Mouse (Mus musculus) cerebellum, adult (tissue): ENCODE measurements around the gene Znrf2.
"Not testable (repeated sequence)": the region's sequence is repeated elsewhere in the genome, so short reads cannot be mapped to it uniquely, and the experiment has no call there.

Experiments
- ATAC-seq: cut with Nextera tagmentation; 2 replicates; pipeline ENCODE4 v1.9.2; 2017; ENCODE audit warnings: mild to moderate bottlenecking, moderate library complexity, mixed read lengths; ENCODE audit not compliant: insufficient number of reproducible peaks, low FRiP score, low TSS enrichment

Znrf2 gene

GRCm38 (mm10) chr6:54805779-54806178 is 10.9 kb upstream of the Znrf2 start:
- no peak for ATAC-seq

DNA sequence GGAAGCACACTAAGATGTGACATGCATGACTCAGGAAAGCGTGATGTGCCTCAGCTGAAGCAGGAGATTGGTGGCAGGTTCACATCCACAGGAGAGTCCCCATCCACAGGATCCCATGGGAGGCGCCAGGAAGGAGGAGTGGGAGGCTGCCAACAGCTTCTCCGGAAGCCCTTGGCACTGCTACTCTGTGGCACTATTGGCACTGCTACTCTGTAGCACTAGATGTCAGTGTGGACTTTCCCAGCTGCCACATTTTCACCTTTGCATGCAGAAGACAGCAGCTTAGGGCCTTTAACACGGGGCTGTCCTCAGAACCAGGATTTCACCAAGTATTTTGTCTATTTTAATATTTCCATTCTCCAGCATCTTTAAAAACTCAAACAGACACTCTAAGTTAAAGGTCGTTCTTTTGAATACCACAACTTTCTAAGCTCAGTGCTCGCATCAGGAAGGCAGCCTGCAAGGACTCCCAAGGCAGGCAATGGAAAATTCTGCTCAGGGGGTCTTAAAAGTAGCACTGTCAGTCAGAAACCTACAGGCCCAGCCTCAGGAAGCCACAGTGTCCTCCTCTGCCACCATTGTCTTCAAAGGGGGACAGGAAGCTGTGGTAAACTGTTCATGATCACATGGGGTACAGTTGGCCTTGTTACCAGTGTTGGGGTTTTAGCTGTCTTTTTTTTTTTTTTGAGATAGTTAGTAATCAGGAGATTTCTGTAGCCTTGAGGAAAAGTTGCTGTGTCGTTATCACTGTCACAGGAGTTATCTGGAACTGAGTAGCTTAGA is 7.0 kb upstream of the Znrf2 start:
- ATAC-seq: peak; percentile 83; the same call in 1 of the 2 replicates

GRCm38 (mm10) chr6:54810314-54810646 is 6.4 kb upstream of the Znrf2 start:
- no peak for ATAC-seq

DNA sequence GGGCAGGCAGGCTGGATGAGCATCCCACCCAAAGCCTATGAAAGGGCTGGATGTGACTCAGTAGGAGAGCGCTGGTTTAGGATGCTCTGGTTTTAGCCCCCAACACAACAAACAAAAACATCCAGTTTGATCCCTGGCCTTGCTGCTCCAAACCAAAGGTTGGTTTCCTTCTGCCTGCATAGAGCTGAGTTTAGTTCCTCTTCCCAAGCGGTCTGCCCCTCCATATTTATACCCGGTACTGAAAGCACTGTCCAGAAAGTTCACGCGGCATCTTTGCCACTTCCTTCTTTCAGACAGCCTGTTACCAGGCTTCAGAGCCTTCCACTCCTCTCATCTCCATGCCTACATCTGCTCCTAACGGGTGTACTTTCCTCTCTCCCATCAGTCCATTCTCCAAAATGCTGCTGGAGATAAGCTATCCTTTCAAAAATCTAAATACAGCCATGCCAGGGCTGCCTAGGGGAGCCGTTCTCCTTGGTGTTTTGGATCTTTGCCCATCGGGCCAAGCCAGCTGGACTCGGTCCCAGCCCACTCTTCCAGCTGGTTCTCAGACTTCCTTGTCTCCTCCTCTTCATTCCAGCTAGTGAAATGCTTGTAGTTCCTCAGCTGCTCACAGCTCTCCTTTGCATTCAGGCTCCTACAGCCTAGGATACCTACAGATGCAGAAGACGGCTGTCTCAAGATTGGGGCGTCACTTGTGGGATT is 5.0 kb upstream of the Znrf2 start:
- no peak for ATAC-seq

GRCm38 (mm10) chr6:54812276-54812675 is 4.4 kb upstream of the Znrf2 start:
- ATAC-seq: no peak

DNA sequence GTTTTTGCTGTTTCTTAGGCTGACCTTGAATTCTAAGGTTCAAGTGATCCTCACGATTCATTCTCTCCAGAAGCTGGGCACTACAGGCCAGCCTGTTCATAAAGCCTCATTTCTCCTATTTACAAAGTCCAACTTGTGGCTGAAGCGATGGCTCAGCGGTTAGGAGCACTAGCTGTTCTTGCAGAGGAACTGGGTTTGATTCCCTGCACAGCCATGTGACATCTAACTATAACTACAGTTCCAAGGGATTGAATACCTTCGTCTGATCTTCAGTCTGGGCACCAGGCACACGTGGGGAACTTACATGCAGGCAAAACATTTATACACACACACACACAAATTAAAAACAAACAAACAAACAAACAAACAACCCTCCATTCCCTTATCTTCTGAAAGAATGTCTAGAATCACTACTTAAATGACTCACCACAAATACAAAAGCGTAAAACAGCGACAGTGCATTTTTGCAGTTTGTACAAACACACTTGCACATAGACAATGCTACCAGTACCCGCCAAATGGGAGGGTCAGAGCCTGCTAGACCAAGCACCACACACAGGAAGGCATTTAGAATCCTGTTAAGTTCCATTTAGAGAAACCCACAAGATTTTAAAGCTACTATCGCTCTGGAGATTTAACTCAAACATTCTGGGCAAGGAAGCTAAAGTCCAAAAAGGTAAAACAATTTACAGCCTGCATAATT is 1.1 kb upstream of the Znrf2 start:
- no peak for ATAC-seq

DNA sequence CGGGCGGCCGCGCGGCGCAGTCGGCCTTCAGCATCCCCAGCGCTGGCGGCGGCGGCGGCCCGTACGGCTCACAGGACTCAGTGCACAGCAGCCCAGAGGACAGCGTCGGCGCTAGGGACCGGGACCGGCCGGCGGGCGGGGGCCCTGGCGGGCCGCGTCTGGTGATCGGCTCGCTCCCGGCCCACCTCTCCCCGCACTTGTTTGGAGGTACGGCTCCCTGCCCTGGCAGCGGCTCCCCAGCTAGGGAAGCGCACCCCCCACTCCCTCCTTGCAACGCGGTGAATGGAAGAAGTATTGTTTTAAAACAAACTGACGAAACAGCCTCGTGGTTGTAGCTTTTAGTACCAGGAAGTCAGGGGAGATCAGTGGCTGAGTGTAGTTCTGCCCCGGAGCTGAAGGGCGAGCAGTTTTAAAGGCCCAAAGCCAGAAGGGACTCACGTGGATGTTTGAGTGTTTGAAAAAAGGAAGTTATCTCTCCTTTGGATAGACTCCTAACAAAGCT is 601 bp downstream of the Znrf2 start:
- peak; percentile 37 for ATAC-seq

DNA sequence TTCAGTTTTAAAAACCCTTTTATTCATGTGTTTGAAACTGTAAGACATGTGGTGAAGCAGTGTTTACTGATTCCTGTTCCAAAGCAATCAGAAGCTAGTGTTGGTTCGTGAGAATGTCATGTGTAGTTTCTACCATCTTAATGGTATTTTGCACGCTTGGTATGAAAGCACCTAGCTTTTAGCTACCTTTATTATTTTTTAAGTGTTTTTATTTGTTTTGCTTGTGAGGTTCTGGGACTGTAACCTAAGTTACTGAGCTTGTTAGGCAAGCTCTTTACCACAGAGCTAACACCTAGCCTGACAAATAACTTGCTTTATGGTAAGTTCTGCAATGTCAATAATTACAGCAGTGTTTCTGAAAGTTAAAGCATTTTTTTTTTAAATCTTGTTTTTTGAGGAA is 1.7 kb downstream of the Znrf2 start:
- ATAC-seq: no peak

GRCm38 (mm10) chr6:54819272-54819671 is 2.6 kb downstream of the Znrf2 start:
- ATAC-seq: no peak

DNA sequence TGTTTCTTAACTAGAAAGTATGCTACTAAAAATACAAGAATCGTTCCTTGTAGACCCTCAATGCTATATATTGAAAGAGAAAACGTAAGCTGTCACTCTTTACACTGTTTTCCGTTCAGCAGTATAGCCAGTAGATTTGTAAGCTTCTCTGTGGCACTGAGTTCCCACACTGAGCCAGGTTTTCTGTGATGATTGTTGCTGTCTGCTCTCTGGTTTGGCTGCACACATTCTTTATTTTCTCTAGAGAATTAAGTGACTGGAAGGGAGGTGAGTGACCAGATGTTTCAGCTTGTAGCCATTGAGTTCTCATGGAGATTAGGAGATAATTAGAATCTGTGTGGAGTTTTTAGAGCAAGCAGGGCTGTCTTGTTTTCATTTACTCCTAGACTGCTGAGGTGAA is 3.0 kb downstream of the Znrf2 start:
- no peak for ATAC-seq

DNA sequence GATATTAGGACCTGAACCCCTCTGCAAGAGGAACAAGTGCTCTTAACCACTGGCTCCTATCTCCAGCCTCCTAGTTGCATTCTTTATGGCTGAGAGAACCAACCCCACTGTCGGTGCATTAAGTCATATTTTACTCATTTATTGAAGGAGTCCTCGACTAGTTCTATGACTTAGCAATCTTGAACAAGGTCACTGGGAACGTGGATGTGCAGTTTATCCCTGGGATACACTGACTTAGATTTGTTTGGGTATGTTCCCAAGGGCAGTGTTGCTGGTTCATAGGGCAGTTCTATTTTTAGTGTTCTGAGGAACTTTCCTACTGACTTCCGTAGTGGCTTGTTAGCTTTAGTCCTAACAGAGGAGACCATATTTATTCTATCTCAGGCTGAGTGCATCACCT is 5.6 kb downstream of the Znrf2 start:
- no peak for ATAC-seq

- ATAC-seq: not testable (repeated sequence)
Measured at GRCm38 (mm10) chr6:54824561-54824960, 7.8 kb downstream of the Znrf2 start.

- ATAC-seq: no peak
Measured at GRCm38 (mm10) chr6:54827481-54827880, 10.8 kb downstream of the Znrf2 start.

- ATAC-seq: no peak
Measured at GRCm38 (mm10) chr6:54828274-54828673, 11.6 kb downstream of the Znrf2 start.

GRCm38 (mm10) chr6:54830048-54830772 is 13.5 kb downstream of the Znrf2 start:
- ATAC-seq: no peak

DNA sequence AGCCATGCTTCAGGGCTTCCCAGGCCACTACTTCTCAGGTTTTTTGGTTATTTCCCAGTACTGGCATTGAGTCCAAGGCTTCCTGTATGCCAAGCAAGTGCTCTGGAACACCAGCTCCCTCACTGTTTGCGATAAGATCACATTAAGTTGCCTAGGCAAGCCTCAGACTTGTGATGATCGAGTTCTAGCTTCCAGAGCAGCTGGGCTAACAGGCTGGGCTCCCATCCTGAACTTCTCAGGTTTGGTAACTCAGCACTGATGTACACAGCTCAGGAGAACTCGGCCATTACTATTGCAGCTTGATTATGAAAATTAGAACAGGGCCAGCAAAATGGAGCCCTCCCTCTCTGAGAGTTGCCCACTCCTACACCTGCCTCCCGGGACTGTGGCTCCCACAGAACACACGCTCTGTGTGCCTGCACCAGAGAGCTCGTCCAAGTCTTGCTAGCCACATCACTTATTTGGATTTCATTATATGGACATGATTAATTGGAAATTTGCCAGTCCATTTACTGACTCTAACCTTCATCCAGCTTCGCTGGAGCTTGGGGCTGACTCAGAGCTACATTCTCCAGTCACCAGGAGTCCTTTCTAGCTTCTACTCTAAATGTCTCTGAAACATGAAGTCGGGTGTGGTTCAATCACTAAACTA is 14.5 kb downstream of the Znrf2 start:
- ATAC-seq: no peak

DNA sequence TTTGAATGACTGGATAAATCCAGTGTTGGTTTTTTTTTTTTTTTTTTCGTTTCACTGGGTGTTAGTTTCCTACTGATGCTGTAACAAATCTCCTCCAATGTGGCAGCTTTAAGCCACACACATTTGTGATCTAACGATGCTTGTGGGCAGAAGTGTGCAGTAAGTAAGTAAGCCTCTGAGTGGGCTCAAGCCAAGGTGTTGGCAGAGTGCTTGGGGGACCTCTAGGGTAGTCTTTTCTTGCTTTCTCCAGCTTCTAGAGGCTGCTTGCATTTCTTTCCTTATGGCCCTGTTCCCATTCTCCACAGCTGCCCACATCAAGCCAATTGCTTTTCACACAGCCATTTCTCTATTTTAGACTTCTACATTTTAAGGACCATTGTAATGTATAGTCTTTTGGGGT is 16.7 kb downstream of the Znrf2 start:
- no peak for ATAC-seq

- ATAC-seq: no peak
Measured at GRCm38 (mm10) chr6:54836666-54837065, 19.9 kb downstream of the Znrf2 start.

- ATAC-seq: no peak
Measured at GRCm38 (mm10) chr6:54841399-54841798, 24.7 kb downstream of the Znrf2 start.

- no peak for ATAC-seq
Measured at GRCm38 (mm10) chr6:54842041-54842440, 25.3 kb downstream of the Znrf2 start.
